Mouse (Mus musculus): Measurements from ENCODE around the gene Rarg. TPM values are rescaled to one million over a fixed set of nuclear protein-coding genes. Genes with fewer than 3 reads are reported as not detected.

The Rarg gene
- polyA plus RNA-seq, 1 experiment from 2014 or later: 7.5 TPM

DNA sequence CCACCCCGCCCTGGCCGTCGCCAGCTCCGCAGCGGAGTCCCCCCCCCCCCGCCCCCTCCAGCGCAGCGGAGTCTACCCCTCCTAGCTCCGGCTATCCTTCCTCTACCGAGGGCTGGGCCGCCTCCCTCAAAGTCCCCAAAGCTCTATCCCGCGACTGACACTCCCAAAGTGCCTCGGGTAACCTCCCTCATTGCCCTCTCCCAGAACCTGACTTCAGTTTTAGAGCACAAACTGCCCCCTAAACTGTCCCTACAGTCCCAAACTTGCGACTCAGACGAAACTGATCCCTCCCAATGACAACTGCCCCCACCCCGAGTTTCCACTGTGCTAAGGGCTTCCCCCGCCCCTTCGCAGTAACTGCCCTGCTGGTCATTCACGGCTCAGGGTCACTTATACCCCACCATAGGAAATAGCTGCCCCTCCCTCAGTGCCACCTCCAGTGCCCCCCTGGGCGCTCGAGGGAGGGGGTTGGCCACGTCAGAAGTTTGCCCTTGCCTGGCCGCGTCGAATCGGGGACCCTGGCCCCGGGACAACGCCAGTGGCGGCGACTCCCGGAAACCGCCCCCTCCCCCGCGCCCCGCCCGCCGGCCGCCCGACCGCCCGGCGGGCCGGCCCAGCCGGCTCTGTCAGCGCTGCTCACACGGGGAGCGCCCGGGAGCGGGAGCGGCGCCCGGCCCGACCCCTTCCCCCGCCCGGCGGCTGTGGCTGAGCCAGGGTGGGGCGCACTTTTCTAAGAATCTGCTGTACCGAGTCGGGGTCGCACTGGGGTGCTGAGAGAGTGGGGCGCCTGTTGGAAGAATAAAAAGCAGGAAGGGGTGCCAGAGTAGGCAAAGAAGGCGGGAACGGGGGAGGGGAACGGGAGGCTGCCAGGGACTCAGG is 9.8 kb downstream of the Rarg start:
- H3K36me3 ChIP-seq (ENCODE audit: inconsistent target): no peaks in the 10 kb centered on the region
- H3K79me2 ChIP-seq (ENCODE audit: inconsistent target): peaks cover 23% of the 10 kb centered on the region
- H3K4me3 ChIP-seq (ENCODE audit: inconsistent target): peak overlapping the region; percentile 51
- H3K27ac ChIP-seq: peak overlapping the region; percentile 79
- WGBS (ENCODE audit: missing documents): under 1% methylated on average over 53 of the region's 65 CpGs

- under 1% methylated on average over 31 of the region's 35 CpGs for WGBS (ENCODE audit: missing documents)
Measured at GRCm38 (mm10) chr15:102246866-102247251, 10.5 kb downstream of the Rarg start.

DNA sequence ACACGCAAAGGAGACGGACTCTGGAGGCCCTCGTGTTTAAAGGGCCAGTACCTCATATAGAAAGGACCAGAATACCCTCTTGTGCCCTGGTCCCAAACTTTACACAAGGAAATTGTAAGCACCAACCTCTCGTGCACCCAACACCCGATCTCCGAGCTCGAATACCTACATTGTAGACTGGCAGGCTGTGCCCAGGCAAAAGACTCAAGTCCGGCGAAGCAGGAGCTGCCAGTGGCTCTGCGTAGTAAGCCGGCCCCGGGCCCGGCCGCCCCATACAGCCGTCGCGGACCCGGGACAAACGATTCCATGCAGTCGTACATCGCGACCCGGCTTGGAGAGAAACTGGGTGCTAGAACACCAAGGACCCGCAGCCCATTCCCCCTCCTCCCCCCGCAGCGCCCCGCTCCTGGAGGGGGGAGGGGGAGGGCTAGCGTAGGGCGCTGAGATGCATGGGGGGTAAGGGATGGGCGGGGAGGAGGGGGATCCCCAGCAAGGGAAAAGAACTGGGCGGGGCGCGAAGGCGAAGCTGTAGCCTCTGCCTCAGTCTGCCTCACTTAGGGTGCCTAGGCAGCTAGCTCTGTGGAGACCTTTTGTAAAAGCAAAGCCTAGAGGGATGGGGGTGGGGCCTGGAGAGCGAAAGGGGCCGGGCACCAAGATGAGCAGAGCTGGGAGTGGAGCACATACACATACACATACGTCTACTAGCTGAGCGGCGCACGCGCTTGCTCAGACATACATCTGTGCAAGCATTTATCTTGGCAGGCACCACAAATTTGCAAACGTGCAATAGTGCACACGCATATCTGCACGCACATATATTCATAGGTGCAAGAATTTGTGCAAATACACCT is 11.2 kb downstream of the Rarg start:
- Histone ChIP-seq H3K79me2 (ENCODE audit: inconsistent target) (peaks cover 37% of the 10 kb centered on the region), H3K36me3 (ENCODE audit: inconsistent target) (no peaks in the 10 kb centered on the region), H3K4me3 (ENCODE audit: inconsistent target) (peak overlapping the region; percentile 50), H3K27ac (peak overlapping the region; percentile 69)
- WGBS (ENCODE audit: missing documents): 1% methylated on average over 44 of the region's 44 CpGs

More at GRCm38 (mm10) chr15:102246866-102247251, 10.5 kb downstream of the Rarg start:
- Histone ChIP-seq H3K79me2 (ENCODE audit: inconsistent target) (peaks cover 30% of the 10 kb centered on the region), H3K4me3 (ENCODE audit: inconsistent target) (peak overlapping the region; percentile 50), H3K36me3 (ENCODE audit: inconsistent target) (no peaks in the 10 kb centered on the region), H3K27ac (peak overlapping the region; percentile 69)

GRCm38 (mm10) chr15:102245461-102245881 is 11.8 kb downstream of the Rarg start:
- 24% methylated on average over 14 of the region's 14 CpGs for WGBS (ENCODE audit: missing documents)
- peak overlapping the region; percentile 50 for H3K4me3 ChIP-seq (ENCODE audit: inconsistent target)
- H3K27ac ChIP-seq: peak overlapping the region; percentile 69
- no peaks in the 10 kb centered on the region for H3K36me3 ChIP-seq (ENCODE audit: inconsistent target)
- peaks cover 37% of the 10 kb centered on the region for H3K79me2 ChIP-seq (ENCODE audit: inconsistent target)

DNA sequence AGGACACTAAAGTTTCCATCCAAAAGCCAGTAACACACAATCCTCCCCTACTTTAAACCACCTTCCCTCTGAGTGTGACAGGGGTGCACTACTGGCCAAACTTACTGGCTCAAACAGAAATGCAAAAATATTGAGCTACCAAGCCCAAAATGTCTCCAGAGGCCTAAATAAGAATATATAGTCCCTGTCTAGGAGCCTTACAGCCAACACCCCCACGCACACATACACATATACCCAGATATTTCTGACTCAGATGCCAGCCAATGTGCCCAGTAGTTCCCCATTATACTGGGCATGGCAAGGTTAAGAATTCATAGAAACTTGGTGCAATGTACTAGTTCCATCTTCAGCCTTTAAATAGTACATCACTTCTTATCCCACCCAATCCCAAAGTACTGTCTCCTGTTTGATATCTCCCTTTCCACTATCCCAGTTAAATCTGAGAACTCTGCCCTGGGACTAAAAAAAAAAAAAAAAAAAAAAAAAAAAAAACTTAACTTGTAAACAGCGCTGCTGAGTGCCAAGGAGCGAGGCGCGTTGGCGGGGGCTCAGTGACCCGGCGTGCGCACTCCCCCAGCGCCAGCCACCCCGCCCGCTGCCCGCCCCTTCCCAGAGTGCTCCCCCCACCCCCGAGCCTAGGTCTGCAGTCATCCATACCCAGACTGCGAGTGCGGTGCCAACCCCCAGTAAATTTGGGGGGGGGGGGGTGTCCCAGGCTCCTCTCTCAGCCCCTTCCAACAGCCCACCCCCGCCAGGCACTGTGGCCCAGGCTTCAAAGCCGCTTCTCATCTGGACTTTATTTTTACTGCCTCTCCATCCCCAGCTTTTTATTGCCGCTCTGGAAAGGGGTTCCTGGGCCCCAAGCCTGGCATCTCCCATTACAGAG is 12.8 kb downstream of the Rarg start:
- Histone ChIP-seq H3K4me3 (ENCODE audit: inconsistent target) (peak overlapping the region; percentile 50), H3K36me3 (ENCODE audit: inconsistent target) (peaks cover 5% of the 10 kb centered on the region; the same call in 1 of the 2 replicates), H3K27ac (peak overlapping the region; percentile 95), H3K79me2 (ENCODE audit: inconsistent target) (peaks cover 37% of the 10 kb centered on the region)
- 22% methylated on average over 15 of the region's 19 CpGs for WGBS (ENCODE audit: missing documents)

DNA sequence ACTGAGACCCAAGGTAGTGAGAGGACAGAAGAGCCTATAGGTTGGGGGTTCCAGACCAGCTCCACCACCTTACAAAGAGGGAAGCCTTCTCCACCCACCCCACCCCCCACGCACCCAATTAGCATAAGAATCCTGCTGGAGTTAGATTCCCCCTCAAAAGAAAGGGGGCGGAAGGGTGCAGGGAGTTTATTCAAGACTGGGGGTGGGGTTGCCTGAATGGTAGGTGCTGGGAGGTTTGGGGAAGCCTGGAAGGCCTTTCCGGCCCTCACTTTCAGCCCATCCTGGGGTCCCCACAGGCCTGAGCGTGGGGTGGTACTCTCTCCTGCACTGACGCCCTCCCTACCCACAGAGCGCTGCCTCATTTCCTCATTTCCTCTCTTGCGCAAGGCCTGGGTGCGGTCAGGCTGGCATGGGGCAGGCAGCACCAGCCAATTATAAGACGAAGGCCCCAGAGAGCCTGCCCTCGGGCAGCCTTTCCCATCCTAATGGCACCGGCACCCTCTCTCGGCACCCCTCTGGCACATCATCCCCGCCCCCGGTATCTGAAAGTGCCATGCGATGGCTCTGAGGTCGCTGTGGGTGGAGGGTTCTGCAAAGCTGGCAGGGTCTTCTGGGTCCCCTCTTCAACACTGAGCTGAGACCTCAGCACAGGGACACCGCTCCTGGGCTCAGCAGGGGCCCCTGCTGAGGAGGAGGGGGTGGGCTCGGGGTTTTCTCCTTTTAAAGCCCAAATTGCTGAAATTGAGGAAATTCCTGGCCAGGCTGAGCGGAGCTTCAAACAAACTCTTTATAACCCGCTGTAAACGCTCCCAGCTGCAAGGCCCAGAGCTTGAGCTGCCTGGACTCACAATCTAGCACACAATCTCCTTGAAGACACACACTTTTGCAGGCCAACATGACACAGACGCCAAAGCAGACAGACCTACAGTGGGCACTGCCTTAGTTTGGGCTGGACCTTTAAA is 13.8 kb downstream of the Rarg start:
- under 1% methylated on average over 22 of the region's 22 CpGs for WGBS (ENCODE audit: missing documents)
- Histone ChIP-seq H3K27ac (peak overlapping the region; percentile 95), H3K36me3 (ENCODE audit: inconsistent target) (peaks cover 12% of the 10 kb centered on the region; the same call in 1 of the 2 replicates), H3K79me2 (ENCODE audit: inconsistent target) (peaks cover 37% of the 10 kb centered on the region), H3K4me3 (ENCODE audit: inconsistent target) (peak overlapping the region; percentile 25)

- H3K27ac ChIP-seq: peak overlapping the region; percentile 95
- H3K36me3 ChIP-seq (ENCODE audit: inconsistent target): peaks cover 14% of the 10 kb centered on the region; the same call in 1 of the 2 replicates
- H3K4me3 ChIP-seq (ENCODE audit: inconsistent target): peak overlapping the region; percentile 25; the same call in 1 of the 2 replicates
- WGBS (ENCODE audit: missing documents): 81% methylated on average over 10 of the region's 12 CpGs
- peaks cover 37% of the 10 kb centered on the region for H3K79me2 ChIP-seq (ENCODE audit: inconsistent target)
Measured at GRCm38 (mm10) chr15:102242404-102243228, 14.7 kb downstream of the Rarg start.

DNA sequence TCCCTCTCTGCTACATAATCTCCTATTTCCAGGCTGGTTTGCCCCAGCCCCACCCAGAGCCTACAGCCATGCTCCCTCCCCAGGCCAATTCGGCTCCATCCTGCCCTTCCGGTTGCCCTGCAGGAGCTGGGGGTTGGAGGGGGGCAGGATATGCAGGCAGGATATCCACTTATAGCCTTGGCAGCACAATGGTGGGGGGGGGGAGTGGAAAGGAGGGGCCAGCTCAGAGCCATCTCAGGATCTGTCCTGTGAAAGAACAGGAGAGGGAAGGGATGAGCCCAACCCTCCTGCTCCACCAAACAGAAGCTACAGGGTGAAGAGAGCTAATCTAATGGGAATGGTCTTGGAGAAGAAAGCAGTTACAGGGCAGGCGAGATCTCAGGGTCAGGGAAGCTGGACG is 16.7 kb downstream of the Rarg start:
- 86% methylated on average over 4 of the region's 4 CpGs for WGBS (ENCODE audit: missing documents)

DNA sequence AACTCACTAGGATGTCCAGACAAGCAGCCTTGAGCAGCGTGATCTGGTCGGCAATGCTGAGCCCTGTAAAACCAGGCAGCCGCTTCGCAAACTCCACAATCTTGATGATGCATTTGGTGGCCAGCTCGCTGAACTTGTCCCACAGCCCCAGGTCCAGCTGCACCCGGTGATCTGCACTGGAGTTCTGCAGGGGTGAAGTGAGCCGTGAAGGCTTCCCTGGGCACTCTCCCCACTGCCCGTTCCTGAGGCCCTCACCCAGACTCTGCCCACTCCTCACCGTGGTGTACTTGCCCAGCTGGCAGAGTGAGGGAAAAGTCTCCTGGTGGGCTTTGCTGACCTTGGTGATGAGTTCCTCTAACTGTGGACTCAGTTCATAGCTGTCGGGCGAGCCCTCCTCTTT is 17.5 kb downstream of the Rarg start:
- 94% methylated on average over 8 of the region's 11 CpGs for WGBS (ENCODE audit: missing documents)
- peaks cover 24% of the 10 kb centered on the region; the same call in 1 of the 2 replicates for H3K79me2 ChIP-seq (ENCODE audit: inconsistent target)
- H3K27ac ChIP-seq: no peak overlapping the region
- no peak overlapping the region for H3K4me3 ChIP-seq (ENCODE audit: inconsistent target)
- H3K36me3 ChIP-seq (ENCODE audit: inconsistent target): peaks cover 14% of the 10 kb centered on the region; the same call in 1 of the 2 replicates

More for the DNA sequence above, 16.7 kb downstream of the Rarg start:
- Histone ChIP-seq H3K79me2 (ENCODE audit: inconsistent target) (peaks cover 31% of the 10 kb centered on the region), H3K27ac (no peak overlapping the region), H3K4me3 (ENCODE audit: inconsistent target) (no peak overlapping the region), H3K36me3 (ENCODE audit: inconsistent target) (peaks cover 14% of the 10 kb centered on the region; the same call in 1 of the 2 replicates)

- Histone ChIP-seq H3K27ac (no peak overlapping the region), H3K36me3 (ENCODE audit: inconsistent target) (peaks cover 14% of the 10 kb centered on the region; the same call in 1 of the 2 replicates), H3K4me3 (ENCODE audit: inconsistent target) (no peak overlapping the region), H3K79me2 (ENCODE audit: inconsistent target) (peaks cover 23% of the 10 kb centered on the region; the same call in 1 of the 2 replicates)
- WGBS (ENCODE audit: missing documents): 39% methylated on average over 7 of the region's 9 CpGs
Measured at GRCm38 (mm10) chr15:102239260-102239590, 18.1 kb downstream of the Rarg start.

DNA sequence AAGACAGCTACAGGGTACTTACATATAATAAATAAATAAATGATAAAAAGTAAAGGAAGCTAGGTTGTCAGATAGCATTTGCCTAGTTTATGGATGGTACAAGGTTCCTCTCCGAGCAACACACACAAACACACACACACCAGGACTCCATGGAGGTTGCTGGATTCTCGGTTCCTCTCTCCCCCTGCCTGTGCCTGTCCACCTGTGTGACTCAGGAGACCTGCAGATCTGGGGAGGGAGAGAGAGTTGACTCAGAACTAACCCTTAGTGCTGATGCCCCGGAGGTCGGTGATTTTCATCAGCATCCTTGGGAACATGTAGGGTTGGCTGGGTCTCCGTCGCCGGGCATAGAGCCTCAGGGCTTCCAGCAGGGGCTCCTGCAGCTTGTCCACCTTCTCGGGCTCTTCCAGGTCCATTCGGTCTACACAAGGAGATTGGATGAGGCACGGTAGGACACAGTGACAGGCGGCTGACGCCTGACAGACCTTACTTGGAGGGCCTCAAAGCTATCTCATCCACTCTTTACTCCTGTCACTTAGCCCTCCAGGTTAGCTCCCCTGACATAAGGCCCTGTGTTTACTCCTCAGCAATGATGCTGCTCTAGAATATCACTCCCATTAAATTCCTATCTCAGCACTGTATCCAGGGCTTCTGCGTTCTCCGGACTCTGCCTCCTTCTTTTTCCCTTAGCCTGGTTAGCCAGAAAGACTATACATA is 18.6 kb downstream of the Rarg start:
- peaks cover 14% of the 10 kb centered on the region; the same call in 1 of the 2 replicates for H3K36me3 ChIP-seq (ENCODE audit: inconsistent target)
- 92% methylated on average over 14 of the region's 14 CpGs for WGBS (ENCODE audit: missing documents)

More for the DNA sequence above, 18.6 kb downstream of the Rarg start:
- Histone ChIP-seq H3K79me2 (ENCODE audit: inconsistent target) (peaks cover 23% of the 10 kb centered on the region; the same call in 1 of the 2 replicates), H3K4me3 (ENCODE audit: inconsistent target) (no peak overlapping the region), H3K27ac (no peak overlapping the region)
